Mouse (Mus musculus) heart, embryonic 14.5 days (tissue): Measurements from ENCODE around the gene Ptges2. TPM values are rescaled to one million over a fixed set of nuclear protein-coding genes. Genes with fewer than 3 reads are reported as not detected.

Experiments
- ATAC-seq: fragments of 200-750 bp; cut with Nextera tagmentation; 2 replicates; pipeline ENCODE4 v1.8.0; 2017; ENCODE audit warnings: low read depth, moderate TSS enrichment; ENCODE audit not compliant: insufficient number of reproducible peaks, insufficient read depth, low FRiP score
- H3K27ac ChIP-seq, 2 experiments: fragments of 200-500 bp in 1 of 2; fragments of 300-500 bp in 1 of 2; sonication (generic) in 1 of 2; replicated peaks in 1 of 2; 2 replicates each; pipeline ENCODE4 v1.5.1; 2012 to 2014; ENCODE audit warnings: low read depth in 2 of 2, low read length in 2 of 2, control low read depth in 1 of 2, mild to moderate bottlenecking in 1 of 2, mixed read lengths in 1 of 2; ENCODE audit not compliant: control insufficient read depth in 1 of 2, insufficient read depth in 1 of 2
- H3K27me3 ChIP-seq: fragments of 300-500 bp; sonication (generic); 2 replicates; pipeline ENCODE4 v1.6.1; 2014; ENCODE audit warnings: mild to moderate bottlenecking, low read length, control low read depth; ENCODE audit not compliant: control insufficient read depth, insufficient read depth
- H3K36me3 ChIP-seq: fragments of 300-500 bp; sonication (generic); 2 replicates; pipeline ENCODE4 v1.6.1; 2014; ENCODE audit warnings: mild to moderate bottlenecking, control low read depth, low read length, mixed read lengths; ENCODE audit not compliant: control insufficient read depth, insufficient read depth
- H3K4me1 ChIP-seq, 2 experiments: fragments of 200-500 bp in 1 of 2; fragments of 300-500 bp in 1 of 2; sonication (generic) in 1 of 2; 2 replicates each; pipeline ENCODE4 v1.6.1; 2012 to 2014; ENCODE audit warnings: low read length in 2 of 2, control low read depth in 1 of 2, mixed read lengths in 1 of 2; ENCODE audit not compliant: control insufficient read depth in 2 of 2, insufficient read depth in 2 of 2
- H3K4me2 ChIP-seq: fragments of 300-500 bp; sonication (generic); 2 replicates; pipeline ENCODE4 v1.6.1; 2014; ENCODE audit warnings: mild to moderate bottlenecking, low read length
- H3K4me3 ChIP-seq, 2 experiments: fragments of 200-500 bp in 1 of 2; fragments of 300-500 bp in 1 of 2; sonication (generic) in 1 of 2; 2 replicates each; pipeline ENCODE4 v1.5.1; 2012 to 2014; ENCODE audit warnings: low read length in 2 of 2, mild to moderate bottlenecking in 2 of 2, control low read depth in 1 of 2, low read depth in 1 of 2, moderate library complexity in 1 of 2; ENCODE audit not compliant: control insufficient read depth in 1 of 2, insufficient read depth in 1 of 2
- H3K9ac ChIP-seq: fragments of 300-500 bp; sonication (generic); 2 replicates; pipeline ENCODE4 v1.6.1; 2014; ENCODE audit warnings: mild to moderate bottlenecking, low read length
- H3K9me3 ChIP-seq: fragments of 300-500 bp; sonication (generic); 2 replicates; pipeline ENCODE4 v1.6.1; 2016; ENCODE audit warnings: low read length, control low read depth; ENCODE audit not compliant: control insufficient read depth
- WGBS: fragments of 180-500 bp; shearing (Covaris S2); extraction: QIAGEN DNeasy Blood & Tissue Kit; methylation state at CpG from one replicate; pipeline ENCODE4 v1.1.7; 2014; 5-methylcytosine and 5-hydroxymethylcytosine counted together
- polyA plus RNA-seq: library from polyadenylated mRNA; unstranded; fragments of >200 nt; fragmentation: Nextera tagmentation; extraction: Ambion mirVana; gene quantifications from 2 replicates; pipeline ENCODE4 v1.2.1, GENCODE M21; 2014

The Ptges2 gene
- polyA plus RNA-seq, 1 experiment from 2014 or later, result 43.7 TPM

GRCm38 (mm10) chr2:32417486-32417885, 21.8 kb downstream of the Ptges2 start:
- no peaks in the 10 kb centered on the region for H3K27me3 ChIP-seq
- H3K4me3 ChIP-seq, result no peak overlapping the region
- peaks cover 74% of the 10 kb centered on the region for H3K36me3 ChIP-seq
- 95% methylated on average over 8 of the region's 8 CpGs for WGBS
- H3K9me3 ChIP-seq, result no peaks in the 10 kb centered on the region
- no peak overlapping the region for H3K4me2 ChIP-seq
- H3K9ac ChIP-seq, result no peak overlapping the region
- no peak overlapping the region for H3K27ac ChIP-seq
- ATAC-seq, result no peak
- H3K4me1 ChIP-seq, result peaks cover 4 to 10% of the 10 kb centered on the region in 2 experiments; a peak in 3 of 4 replicates

DNA sequence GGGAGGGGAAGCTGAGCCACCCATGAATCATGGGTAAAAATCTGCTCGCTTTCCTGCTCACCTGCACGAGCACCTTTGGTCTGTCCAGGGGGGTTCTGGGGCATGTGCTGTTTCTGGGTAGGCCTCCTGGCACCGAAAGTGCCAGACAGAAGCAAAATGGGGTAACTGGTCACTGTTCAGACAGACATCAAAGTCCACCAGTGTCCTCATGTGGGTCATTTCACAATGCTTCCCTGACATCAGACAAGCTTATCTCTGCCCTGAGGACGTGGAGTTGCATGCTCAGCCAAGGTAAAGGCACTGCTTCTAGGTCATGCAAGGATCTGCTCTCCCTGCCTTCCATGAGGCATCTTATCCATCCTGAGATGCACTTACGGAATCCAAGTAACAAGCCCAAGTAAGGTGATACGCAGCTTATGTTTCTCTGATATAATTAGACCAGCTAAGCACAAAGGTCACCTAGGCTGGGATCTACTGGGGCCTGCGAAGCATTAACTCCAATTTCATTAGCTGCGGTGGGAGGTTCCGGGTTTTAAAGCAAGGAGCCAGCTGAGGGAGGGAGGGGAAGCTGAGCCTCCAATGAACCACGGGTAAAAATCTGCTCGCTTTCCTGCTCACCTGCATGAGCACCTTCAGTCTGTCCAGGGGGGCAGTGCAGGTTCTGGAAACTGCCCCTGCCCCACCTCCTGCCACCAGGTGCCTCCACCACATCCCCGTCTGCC, 22.9 kb downstream of the Ptges2 start:
- 85% methylated on average over 12 of the region's 12 CpGs for WGBS
- H3K36me3 ChIP-seq, result peaks cover 74% of the 10 kb centered on the region
- H3K27ac ChIP-seq, result no peak overlapping the region
- H3K9me3 ChIP-seq, result no peaks in the 10 kb centered on the region
- no peak overlapping the region for H3K9ac ChIP-seq
- no peak overlapping the region for H3K4me3 ChIP-seq
- H3K27me3 ChIP-seq, result no peaks in the 10 kb centered on the region
- H3K4me1 ChIP-seq, result peaks cover 9 to 21% of the 10 kb centered on the region in 2 experiments
- no peak for ATAC-seq
- no peak overlapping the region for H3K4me2 ChIP-seq

DNA sequence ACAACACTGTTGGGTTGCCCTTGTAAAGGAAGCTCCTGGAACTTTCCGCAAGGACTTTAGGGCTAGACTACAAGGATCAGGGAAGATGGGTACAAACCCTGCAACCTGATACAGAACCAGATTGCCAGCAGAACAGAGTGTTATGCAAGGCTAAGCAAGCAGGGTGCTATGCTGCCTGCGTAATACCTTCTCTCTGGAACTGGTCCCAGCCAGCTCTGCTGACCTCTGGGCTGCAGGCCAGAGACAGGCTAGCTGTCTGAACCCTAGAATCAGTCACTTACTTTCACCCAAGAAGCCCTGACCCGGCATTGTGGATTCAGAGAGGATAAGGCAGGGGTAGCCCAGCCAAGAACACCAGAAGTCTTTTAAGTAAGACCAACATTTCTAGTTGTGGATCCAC, 23.7 kb downstream of the Ptges2 start:
- WGBS, result 82% methylated on average over 3 of the region's 3 CpGs
- no peak for ATAC-seq
- Histone ChIP-seq H3K4me2 (no peak overlapping the region), H3K4me1 (peaks cover 10 to 27% of the 10 kb centered on the region in 2 experiments), H3K27ac (no peak overlapping the region), H3K36me3 (peaks cover 67% of the 10 kb centered on the region), H3K9me3 (no peaks in the 10 kb centered on the region), H3K4me3 (no peak overlapping the region), H3K27me3 (no peaks in the 10 kb centered on the region), H3K9ac (no peak overlapping the region)

DNA sequence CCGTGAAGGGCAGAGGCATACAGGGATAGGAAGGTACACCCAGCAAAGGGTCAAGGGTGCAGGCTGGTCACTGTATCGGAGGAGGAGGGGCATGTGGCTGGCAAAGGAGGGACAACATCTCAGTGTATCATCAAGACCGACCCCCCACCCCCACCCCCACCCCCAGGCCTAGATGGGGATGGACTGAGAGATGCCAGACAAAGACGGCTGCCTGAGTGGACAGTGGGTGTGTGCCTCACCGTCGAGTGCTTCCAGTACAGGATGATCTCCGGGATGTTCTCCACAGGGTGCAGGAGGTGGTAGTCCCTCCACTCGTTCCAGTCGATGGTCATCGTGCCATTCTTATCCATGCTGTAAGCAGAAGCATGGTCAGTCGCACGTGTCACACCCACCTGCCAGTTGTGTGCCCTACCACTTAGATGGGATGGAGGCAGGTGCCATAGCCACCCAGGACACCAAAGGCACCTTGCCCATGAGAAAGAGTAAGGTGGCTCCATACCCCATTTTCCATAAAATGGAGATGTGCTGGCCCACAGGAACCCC, 24.4 kb downstream of the Ptges2 start:
- H3K9ac ChIP-seq, result no peak overlapping the region
- no peak for ATAC-seq
- H3K9me3 ChIP-seq, result no peaks in the 10 kb centered on the region
- H3K27me3 ChIP-seq, result no peaks in the 10 kb centered on the region
- H3K4me3 ChIP-seq, result no peak overlapping the region
- no peak overlapping the region for H3K27ac ChIP-seq
- H3K4me1 ChIP-seq, result peaks cover 13 to 33% of the 10 kb centered on the region in 2 experiments
- peaks cover 60% of the 10 kb centered on the region for H3K36me3 ChIP-seq
- no peak overlapping the region for H3K4me2 ChIP-seq
- WGBS, result 79% methylated on average over 12 of the region's 12 CpGs

- Histone ChIP-seq H3K4me2 (no peak overlapping the region), H3K9ac (no peak overlapping the region), H3K27me3 (no peaks in the 10 kb centered on the region), H3K4me3 (no peak overlapping the region), H3K27ac (no peak overlapping the region), H3K36me3 (peaks cover 55% of the 10 kb centered on the region), H3K9me3 (no peaks in the 10 kb centered on the region), H3K4me1 (peaks cover 16 to 38% of the 10 kb centered on the region in 2 experiments)
- WGBS, result 87% methylated on average over 6 of the region's 6 CpGs
- ATAC-seq, result no peak
Measured at GRCm38 (mm10) chr2:32420647-32421046, 25.0 kb downstream of the Ptges2 start.

- Histone ChIP-seq H3K4me1 (peaks cover 16 to 38% of the 10 kb centered on the region in 2 experiments), H3K4me2 (no peak overlapping the region), H3K9me3 (no peaks in the 10 kb centered on the region), H3K27ac (no peak overlapping the region), H3K36me3 (peaks cover 43% of the 10 kb centered on the region), H3K9ac (no peak overlapping the region), H3K4me3 (no peak overlapping the region), H3K27me3 (no peaks in the 10 kb centered on the region)
- WGBS, result 92% methylated on average over 6 of the region's 6 CpGs
- ATAC-seq, result no peak
Measured at GRCm38 (mm10) chr2:32421851-32422251, 26.2 kb downstream of the Ptges2 start.

GRCm38 (mm10) chr2:32423481-32424331, 28.0 kb downstream of the Ptges2 start:
- 0% methylated on average over 14 of the region's 14 CpGs for WGBS
- Histone ChIP-seq H3K4me2 (peak overlapping the region; percentile 86), H3K9me3 (no peaks in the 10 kb centered on the region), H3K27ac (peak overlapping the region; percentile 72 to 89), H3K9ac (peak overlapping the region; percentile 63), H3K4me1 (peaks cover 23 to 45% of the 10 kb centered on the region in 2 experiments), H3K4me3 (peak overlapping the region; percentile 30 to 46), H3K36me3 (peaks cover 24% of the 10 kb centered on the region), H3K27me3 (no peaks in the 10 kb centered on the region)
- ATAC-seq, result peak; percentile 86
